Mouse (Mus musculus): ENCODE results near the gene Gm7173.

Gm7173 gene

GRCm38 (mm10) chrX:79516977-79517645, at the start of gene Gm7173:
Gene Gm7173 (minus strand): TSS chrX:79517285.
- peak; percentile 16 for DNase-seq (ENCODE audit: low spot score)

GRCm38 (mm10) chrX:79517646-79518016, 546 bp upstream of the Gm7173 start:
- no peak for DNase-seq (ENCODE audit: low spot score)

- DNase-seq (ENCODE audit: low spot score): no peak
Measured at GRCm38 (mm10) chrX:79316790-79317189, 200.3 kb downstream of the Gm7173 start.

All from ovary, postnatal 14 days (tissue).